Mouse (Mus musculus) WW6 (cell line): ENCODE data around the gene 1700034J05Rik.
A peak's percentile ranks its signal among the peaks of the same experiment; 100 is the strongest.

Source experiments
- DNase-seq: peaks from one replicate; pipeline ENCODE4 v3.0.0-alpha.2; 2013; ENCODE audit warnings: low read depth, low spot score

The 1700034J05Rik gene

GRCm38 (mm10) chr6:146954258-146954657 is at the start of gene 1700034J05Rik:
Gene 1700034J05Rik (minus strand): TSS chr6:146954422.
- no peak for DNase-seq

DNA sequence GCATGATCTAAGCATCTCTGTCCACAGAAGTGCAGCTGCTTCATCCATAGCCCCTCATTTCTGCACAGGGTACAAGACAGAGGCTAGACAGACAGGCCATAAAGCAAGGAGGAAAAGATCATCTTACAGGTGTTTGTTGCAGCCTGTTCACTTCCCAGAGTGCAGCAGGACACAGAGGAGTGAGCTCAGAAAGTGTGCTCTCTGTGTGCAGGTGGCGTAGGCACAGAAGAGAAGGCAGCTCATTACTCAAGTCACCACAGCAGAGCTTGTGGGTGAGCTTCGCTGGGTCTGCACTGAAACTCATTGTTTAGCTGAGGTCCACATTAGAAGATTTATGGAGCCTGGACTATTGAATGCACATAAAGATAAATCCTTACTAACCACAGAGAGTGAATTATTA is 45.5 kb upstream of the 1700034J05Rik start:
- no peak for DNase-seq

GRCm38 (mm10) chr6:146999302-146999701 is 45.1 kb upstream of the 1700034J05Rik start:
- no peak for DNase-seq

DNA sequence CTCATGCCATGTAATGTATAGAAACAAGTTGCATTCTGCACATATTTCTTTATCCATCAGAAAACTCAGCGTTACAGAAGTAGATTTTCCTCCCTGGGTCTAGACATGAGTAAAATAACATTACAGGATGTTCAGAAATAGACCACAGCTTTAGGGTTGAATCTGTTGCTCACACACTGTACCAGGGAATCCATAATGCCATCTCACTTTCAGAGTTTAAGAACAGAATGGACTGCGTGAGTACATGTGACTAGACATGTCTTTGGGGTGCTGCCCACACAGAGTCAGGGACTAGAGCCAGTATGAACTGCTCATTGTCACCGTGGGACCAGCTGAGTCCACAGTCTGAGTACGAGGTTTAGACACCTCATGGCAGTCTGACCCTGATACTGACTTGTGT is 44.5 kb upstream of the 1700034J05Rik start:
- DNase-seq: no peak

- DNase-seq: no peak
Measured at GRCm38 (mm10) chr6:146997006-146997405, 42.8 kb upstream of the 1700034J05Rik start.

GRCm38 (mm10) chr6:146995878-146996277 is 41.7 kb upstream of the 1700034J05Rik start:
- no peak for DNase-seq

- DNase-seq: no peak
Measured at GRCm38 (mm10) chr6:146995391-146995790, 41.2 kb upstream of the 1700034J05Rik start.

GRCm38 (mm10) chr6:146994236-146994635 is 40.0 kb upstream of the 1700034J05Rik start:
- peak; percentile 7 for DNase-seq

DNA sequence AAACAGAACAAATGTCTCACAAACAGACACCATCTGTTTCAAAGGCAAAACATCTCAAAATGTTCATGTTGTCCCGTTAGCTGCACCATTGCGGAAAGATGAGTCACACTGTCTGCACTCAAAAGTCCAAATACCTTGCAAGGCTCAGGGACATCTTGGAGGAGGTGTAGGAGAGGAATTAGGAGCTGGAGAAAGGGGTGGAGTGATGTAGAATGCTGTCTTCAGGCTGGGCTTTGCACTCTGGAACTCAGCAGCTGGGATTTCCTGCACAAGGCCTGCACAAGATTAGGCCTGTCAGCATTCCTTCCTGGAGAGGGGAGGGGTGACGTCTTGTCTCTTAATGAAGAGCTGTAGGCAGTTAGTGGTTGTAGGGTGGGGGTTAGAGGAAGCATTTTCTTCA is 30.3 kb upstream of the 1700034J05Rik start:
- DNase-seq: no peak

GRCm38 (mm10) chr6:146981249-146981835 is 27.1 kb upstream of the 1700034J05Rik start:
- no peak for DNase-seq

GRCm38 (mm10) chr6:146979953-146980352 is 25.7 kb upstream of the 1700034J05Rik start:
- no peak for DNase-seq

GRCm38 (mm10) chr6:146979115-146979744 is 25.0 kb upstream of the 1700034J05Rik start:
- no peak for DNase-seq

DNA sequence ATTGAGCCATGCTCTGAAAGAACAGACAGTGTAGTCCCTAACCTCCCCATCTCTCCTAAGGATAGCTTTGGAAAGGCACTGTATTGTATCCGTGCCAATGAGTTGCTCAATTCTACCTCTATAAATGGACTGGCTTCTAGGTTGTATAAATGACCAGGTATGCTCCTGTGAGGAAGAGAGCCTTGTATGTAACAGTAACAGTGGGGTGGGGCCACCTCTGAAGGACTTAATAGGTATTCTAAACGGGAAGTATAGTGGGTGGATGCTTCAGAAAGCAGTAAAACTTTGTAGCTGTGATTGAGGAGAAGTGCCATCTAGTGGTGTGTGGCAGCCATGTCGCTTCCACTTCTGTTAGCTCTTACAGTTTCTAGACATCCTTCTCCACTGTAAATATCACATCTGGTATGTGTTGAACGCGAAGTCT is 24.5 kb upstream of the 1700034J05Rik start:
- DNase-seq: no peak

GRCm38 (mm10) chr6:146976446-146976845 is 22.2 kb upstream of the 1700034J05Rik start:
- no peak for DNase-seq

DNA sequence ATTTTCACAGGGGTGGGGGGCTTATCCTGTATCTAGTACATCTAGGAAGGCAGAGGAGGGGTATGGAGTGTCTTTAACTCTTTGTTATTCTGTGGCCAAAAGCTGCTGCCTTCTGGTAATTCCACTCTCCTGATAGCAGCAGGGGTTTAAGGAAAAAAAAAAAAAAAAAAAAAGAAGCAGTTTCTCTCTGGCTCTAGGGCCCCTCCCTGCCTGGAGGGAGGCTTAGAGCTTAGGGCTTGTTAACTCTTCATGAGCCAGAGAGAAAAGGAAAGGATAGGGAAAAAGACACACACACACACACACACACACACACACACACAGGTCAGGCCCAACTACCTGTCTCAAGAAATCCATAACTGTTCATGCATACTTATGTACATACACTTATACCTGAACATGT is 19.6 kb upstream of the 1700034J05Rik start:
- DNase-seq: no peak

- DNase-seq: no peak
Measured at GRCm38 (mm10) chr6:146973406-146973805, 19.2 kb upstream of the 1700034J05Rik start.

GRCm38 (mm10) chr6:146972740-146973139 is 18.5 kb upstream of the 1700034J05Rik start:
- DNase-seq: no peak

- DNase-seq: no peak
Measured at GRCm38 (mm10) chr6:146972009-146972408, 17.8 kb upstream of the 1700034J05Rik start.

GRCm38 (mm10) chr6:146971366-146971765 is 17.1 kb upstream of the 1700034J05Rik start:
- DNase-seq: no peak

DNA sequence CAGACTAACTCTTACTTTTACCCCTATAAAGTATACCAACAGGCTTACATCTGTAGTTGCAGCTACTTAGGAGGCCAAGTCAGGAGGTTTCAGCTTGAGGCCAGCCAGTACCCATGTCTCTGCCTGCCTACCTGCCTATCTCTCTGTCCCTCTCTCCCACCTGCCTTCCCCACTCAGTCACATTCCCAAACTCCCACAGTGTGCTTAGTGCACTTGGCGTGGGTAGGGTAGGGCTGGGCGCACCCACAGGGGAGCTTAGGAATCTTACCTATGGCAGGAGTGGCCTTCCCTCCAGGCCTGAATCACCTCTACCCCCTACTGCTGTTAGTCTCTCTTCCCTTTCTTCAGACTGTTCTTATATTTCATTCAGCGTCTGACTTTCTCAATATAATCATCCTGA is 16.6 kb upstream of the 1700034J05Rik start:
- no peak for DNase-seq

- DNase-seq: no peak
Measured at GRCm38 (mm10) chr6:146967836-146968235, 13.6 kb upstream of the 1700034J05Rik start.

DNA sequence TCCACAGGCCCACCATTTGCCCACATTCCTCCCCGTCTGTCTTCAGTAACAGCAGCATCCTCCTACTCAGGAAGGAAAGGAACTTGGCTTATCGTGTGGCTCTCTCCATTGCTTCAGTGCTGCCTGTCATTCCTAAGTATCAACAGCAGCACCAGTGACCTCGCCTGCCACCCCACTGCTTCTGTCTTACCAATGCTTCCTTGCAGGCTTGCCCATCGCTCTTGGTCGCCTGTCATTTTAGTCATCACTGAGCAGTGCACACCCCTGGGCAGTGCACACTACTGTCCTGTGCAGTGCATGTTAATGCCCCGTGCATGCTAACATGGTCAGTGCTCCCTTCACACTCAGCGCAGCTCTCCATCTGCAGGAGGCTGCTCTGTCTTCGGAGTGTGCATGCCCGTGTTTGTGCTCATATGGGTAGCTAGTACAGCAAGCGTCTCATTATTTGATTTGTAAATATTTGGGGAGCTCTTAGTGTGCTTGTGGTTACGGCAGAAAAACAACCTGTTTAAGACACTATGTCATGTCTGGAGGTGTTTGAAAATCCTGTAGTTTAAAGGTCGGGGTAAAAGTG is 12.3 kb upstream of the 1700034J05Rik start:
- no peak for DNase-seq

DNA sequence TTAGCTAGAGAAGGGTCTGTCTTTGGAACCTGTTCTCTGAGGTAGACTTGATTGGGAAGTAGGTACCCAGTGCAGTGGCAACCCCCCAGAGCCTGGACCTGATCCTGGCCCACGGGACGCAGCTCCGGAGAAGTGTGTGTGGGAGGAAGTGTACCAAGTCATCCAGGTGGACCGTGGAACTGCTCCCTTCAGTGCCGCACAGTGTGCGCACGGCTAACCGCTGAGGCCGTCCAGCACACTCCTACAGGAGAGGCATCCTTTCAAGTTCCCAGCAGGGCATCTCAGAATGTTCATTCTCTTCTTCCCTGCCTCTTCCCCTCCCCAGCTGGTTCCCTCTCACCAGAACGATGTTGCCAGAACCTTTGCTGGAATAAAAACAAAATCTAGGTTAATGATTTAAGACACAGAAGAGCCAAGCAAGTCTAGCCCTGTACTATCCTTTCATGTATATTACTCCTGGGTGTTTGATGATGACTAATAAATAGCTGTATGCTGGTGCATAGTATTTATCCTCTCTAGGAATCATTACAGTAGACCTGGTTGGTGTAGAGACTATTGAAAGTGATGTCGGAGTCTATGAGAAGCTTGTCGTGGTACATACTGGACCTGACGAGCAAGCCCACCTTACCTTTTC is 11.0 kb upstream of the 1700034J05Rik start:
- DNase-seq: no peak
